Mouse (Mus musculus): ENCODE data around the gene Olfr513. TPM values are rescaled to one million over a fixed set of nuclear protein-coding genes. Genes with fewer than 3 reads are reported as not detected.

Olfr513 gene
- polyA plus RNA-seq (2015; fragmentation: Nextera tagmentation; extraction: Ambion mirVana): not detected in 2 replicates

DNA sequence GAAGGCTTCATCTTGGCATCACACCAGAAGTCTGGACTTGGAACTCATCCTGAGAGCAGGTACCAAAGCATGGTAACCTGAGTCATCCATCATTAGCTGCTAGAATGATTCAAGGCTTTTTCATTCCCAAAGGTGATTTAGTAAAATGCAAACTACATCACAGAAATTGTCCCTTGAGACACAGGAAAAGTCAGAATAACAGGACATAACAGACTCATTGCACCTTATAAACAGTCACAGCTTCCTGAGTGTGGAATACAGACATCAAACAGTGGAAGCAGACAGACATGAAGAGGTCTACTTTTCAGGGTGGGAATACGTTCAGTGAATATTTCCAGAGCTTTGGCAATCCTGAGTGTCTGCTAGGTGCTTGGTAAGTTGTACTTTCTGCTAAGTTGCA is at the start of gene Olfr513:
Gene Olfr513 (plus strand): TSS at position 301 of the 400 bp plus-strand sequence.

DNA sequence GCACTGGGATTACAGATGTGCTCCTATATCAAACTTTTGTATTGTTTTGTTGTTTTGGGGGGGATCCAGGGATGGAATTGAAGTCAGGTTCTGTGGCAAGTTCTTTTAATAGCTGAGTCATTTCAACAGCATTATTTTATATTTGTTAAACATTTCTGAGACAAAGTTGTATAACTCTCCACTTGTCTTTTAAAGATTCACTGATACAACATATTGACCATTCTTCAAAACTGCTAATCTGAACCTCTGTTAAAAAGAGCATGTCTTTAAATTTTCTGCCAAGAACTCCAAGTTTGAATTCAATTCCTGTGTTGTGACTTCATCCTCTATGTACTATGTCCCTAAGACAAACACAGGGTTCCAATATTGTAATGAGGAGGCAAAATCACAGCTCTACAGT is 37.8 kb upstream of the Olfr513 start, which contains the start of gene Olfr512:
Gene Olfr512 (plus strand): TSS at position 301 of the 400 bp plus-strand sequence.

Other genes starting within 250 kb of the Olfr513 start
- not detected in 2 replicates for gene Olfr502, start 225.9 kb upstream of the Olfr513 start, polyA plus RNA-seq (2015; fragmentation: Nextera tagmentation; extraction: Ambion mirVana)
- not detected in 2 replicates for gene Olfr503, start 206.4 kb upstream of the Olfr513 start, polyA plus RNA-seq (2015; fragmentation: Nextera tagmentation; extraction: Ambion mirVana)
- gene Olfr504, start 185.2 kb upstream of the Olfr513 start, polyA plus RNA-seq (2015; fragmentation: Nextera tagmentation; extraction: Ambion mirVana): not detected in 2 replicates
- gene Olfr506, start 140.2 kb upstream of the Olfr513 start, polyA plus RNA-seq (2015; fragmentation: Nextera tagmentation; extraction: Ambion mirVana): not detected in 2 replicates
- not detected in 2 replicates for gene Olfr507, start 129.2 kb upstream of the Olfr513 start, polyA plus RNA-seq (2015; fragmentation: Nextera tagmentation; extraction: Ambion mirVana)
- not detected in 2 replicates for gene Olfr508, start 121.0 kb upstream of the Olfr513 start, polyA plus RNA-seq (2015; fragmentation: Nextera tagmentation; extraction: Ambion mirVana)
- gene Olfr509, start 99.1 kb upstream of the Olfr513 start, polyA plus RNA-seq (2015; fragmentation: Nextera tagmentation; extraction: Ambion mirVana): 0.04 TPM in 1 of 2 replicates, not detected in the other
- gene Olfr510, start 84.6 kb upstream of the Olfr513 start, polyA plus RNA-seq (2015; fragmentation: Nextera tagmentation; extraction: Ambion mirVana): not detected in 2 replicates
- gene Olfr512, start 37.7 kb upstream of the Olfr513 start, polyA plus RNA-seq (2015; fragmentation: Nextera tagmentation; extraction: Ambion mirVana): not detected in 2 replicates
- gene Olfr514, start 75.0 kb downstream of the Olfr513 start, polyA plus RNA-seq (2015; fragmentation: Nextera tagmentation; extraction: Ambion mirVana): not detected in 2 replicates
- gene Olfr516, start 99.6 kb downstream of the Olfr513 start, polyA plus RNA-seq (2015; fragmentation: Nextera tagmentation; extraction: Ambion mirVana): not detected in 2 replicates
- gene Olfr517, start 121.4 kb downstream of the Olfr513 start, polyA plus RNA-seq (2015; fragmentation: Nextera tagmentation; extraction: Ambion mirVana): not detected in 2 replicates
- not detected in 2 replicates for gene Olfr518, start 134.0 kb downstream of the Olfr513 start, polyA plus RNA-seq (2015; fragmentation: Nextera tagmentation; extraction: Ambion mirVana)
- gene Olfr519, start 143.4 kb downstream of the Olfr513 start, polyA plus RNA-seq (2015; fragmentation: Nextera tagmentation; extraction: Ambion mirVana): not detected in 2 replicates
- gene Nlrp10, start 179.2 kb downstream of the Olfr513 start, polyA plus RNA-seq (2015; fragmentation: Nextera tagmentation; extraction: Ambion mirVana): 0.10 and 0.72 TPM in 2 replicates
- gene Eif3f, start 183.4 kb downstream of the Olfr513 start, polyA plus RNA-seq (2015; fragmentation: Nextera tagmentation; extraction: Ambion mirVana): 54.4 and 64.3 TPM in 2 replicates
- gene Tub, start 199.4 kb downstream of the Olfr513 start, polyA plus RNA-seq (2015; fragmentation: Nextera tagmentation; extraction: Ambion mirVana): 2.8 and 3.0 TPM in 2 replicates

Data from skeletal muscle tissue, postnatal 0 days (tissue).